Mouse (Mus musculus) heart, postnatal 4 days (tissue): ENCODE measurements around the gene Ctsc. TPM values are rescaled to one million over a fixed set of nuclear protein-coding genes. Genes with fewer than 3 reads are reported as not detected.

Source experiments
- DNase-seq: peaks from one replicate; pipeline ENCODE4 v3.0.0; 2021
- total RNA-seq, 2 experiments: library from RNA; stranded (reverse); gene quantifications; 2 replicates each; pipeline ENCODE4 v1.2.3; 2021

Gene Ctsc
- total RNA-seq, 2 experiments from 2014 or later = 27.2 to 28.5 TPM

DNA sequence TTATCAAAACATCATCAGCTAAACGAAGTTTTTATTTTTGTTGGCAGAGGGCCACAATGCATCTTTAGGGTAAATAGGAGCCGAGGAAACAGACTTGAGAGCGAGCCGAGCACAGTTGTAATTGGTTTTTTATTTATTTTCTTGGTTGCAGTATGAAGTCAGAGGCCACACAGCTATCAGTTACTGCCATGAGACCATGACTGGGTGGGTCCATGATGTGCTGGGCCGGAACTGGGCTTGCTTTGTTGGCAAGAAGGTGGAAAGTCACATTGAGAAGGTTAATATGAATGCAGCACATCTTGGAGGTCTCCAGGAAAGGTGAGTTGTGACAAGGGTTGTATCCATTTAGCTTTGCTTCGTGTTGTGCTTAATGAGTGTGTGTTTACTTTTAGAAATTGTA is 19.0 kb downstream of the Ctsc start:
- DNase-seq = no peak

DNA sequence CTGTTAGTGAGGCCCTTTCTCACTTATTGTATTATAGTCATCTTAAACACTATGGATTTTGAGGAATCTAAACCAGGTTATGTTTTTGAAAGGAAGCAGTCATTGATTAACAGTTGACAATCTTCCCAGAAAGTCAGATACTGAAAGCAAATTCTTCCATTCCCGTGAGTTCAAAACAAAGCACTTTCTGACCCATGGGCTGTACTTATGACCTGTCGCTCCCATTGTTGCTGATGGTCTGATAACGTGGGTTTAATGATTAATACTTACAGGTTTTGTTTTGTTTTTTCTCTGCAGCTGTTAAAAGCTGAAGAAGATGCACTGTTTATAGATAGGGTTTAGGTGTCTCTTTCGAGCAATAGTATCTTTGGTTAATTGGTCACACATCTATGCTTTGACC is 27.9 kb downstream of the Ctsc start:
- DNase-seq = no peak

GRCm38 (mm10) chr7:88306725-88307124 is 28.8 kb downstream of the Ctsc start:
- no peak for DNase-seq

DNA sequence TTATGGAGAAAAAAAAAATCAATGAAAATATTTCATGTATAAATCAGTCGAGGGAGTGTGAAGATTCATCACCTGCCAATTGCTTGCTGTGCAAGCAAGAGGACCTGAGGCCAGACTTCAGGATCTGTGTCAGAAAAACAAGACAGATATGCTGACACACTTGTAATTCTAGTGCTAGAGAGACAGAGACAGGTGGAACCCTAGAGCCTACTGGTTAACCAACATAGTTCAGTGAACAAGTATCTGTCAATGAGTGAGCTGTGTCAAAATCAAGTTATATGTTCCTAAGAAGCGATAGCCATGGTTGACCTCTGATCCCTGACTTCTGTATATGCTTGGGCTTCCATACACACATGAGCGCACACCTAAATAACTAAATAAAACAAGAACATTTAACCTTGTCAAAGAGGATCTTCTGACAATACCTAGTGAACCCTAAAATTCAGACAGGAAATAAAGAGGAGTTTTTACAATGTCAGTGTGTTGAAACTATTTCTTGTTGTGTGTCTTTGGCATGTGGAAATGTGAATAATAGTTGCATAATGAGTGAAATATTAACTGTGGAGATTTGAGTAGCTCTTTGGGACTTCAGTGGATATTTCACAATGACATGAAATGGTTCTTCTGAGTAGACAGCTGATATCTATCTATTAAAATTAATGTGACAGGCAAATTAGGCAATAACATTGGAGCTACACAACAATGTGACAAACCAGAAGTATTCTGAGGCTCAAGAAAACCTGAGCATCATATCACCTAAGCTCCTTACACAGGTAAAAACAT is 32.7 kb downstream of the Ctsc start:
- DNase-seq = no peak

- DNase-seq = no peak
Measured at GRCm38 (mm10) chr7:88316408-88316807, 38.5 kb downstream of the Ctsc start.

DNA sequence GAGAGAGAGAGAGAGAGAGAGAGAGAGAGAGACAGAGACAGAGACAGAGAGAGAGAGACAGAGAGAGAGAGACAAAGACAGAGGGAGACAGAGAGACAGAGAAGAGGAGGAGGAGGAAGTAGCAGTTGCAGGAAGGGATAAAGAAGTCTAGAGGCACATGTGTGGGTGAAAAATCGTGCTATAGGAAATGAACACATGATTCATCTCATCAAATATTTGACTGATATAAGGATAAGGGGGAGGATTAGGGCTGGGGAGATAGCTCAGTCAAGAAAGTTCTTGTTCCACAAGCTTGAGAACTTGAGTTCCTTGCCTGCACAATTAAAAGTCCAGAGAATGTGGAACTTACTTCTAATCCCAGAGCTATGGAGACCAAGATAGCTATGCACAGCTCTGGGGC is 40.6 kb downstream of the Ctsc start:
- DNase-seq = no peak

GRCm38 (mm10) chr7:88318904-88319303 is 41.0 kb downstream of the Ctsc start:
- no peak for DNase-seq

GRCm38 (mm10) chr7:88319414-88320140 is 41.7 kb downstream of the Ctsc start:
- no peak for DNase-seq

DNA sequence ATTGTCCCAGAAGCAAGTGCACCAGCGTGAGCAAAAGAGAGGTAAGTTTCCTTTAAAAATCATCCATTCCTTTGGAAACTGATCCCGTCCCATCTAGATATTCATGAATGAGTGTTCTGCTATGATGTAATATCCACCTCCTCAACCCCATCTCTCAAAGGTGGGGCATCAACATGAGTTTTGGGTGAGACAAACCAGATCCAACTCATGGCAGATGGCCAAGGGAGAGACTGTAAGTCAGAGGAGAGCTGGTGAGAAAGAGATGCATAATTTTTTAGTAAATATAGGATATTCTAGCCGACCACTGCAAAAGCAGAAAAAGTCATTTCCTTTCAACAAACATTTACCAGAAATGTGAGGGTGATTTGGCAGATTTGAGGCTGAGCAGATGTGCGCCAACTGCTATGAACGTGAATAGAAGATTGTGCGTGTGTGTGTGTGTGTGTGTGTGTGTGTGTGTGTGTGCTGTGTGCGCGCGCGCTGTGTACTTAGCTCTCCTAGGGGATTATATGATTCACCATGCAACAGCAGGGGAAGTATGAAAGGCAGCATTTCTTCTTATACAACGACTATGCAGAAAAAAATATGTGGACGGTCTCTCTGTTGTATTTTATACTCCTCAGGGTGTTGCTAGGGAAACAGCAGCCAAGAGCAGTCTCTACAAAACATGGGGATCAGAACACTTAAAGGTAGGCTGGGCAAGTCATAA is 42.9 kb downstream of the Ctsc start:
- peak; percentile 33 for DNase-seq

DNA sequence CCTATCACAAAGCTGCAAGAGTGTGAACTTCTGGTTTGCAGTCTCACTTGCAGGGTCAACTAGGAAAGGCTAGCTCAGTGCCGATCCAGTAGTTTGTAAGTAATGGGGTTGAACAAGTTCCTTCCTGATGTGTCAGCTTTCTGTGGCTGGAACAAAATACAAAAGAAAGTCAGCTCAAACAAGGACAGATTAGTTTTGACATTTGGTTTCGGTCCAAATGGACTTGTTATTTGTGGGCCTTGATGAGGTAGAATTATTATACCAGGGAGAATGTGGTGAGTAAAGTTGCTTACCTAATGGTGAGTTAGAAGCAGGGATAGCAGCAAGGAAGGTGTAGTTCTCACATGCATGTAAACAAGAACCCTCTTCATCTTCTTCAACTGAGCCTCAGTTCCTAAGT is 44.5 kb downstream of the Ctsc start:
- no peak for DNase-seq

GRCm38 (mm10) chr7:88327495-88327894 is 49.6 kb downstream of the Ctsc start:
- DNase-seq = no peak

DNA sequence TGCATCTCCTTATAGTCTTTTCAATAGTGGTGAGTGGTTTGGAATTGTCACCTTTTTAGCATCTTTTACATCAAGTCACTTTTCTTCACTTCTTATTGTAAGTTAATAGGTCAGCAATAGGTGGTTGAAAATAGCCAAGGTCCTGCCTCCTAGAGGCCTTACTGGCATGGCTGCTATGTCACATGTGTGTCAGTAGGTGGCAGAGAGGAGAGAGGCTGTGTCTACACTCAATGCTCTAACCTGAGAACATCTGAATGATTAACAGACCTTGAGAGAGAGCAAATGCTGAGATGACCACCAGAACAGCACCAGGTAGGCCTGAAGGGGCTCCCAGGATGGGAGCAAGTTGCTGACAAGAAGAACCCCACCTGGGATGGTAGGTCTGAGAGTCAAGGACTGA is 65.9 kb downstream of the Ctsc start:
- DNase-seq = peak; percentile 6

GRCm38 (mm10) chr7:88346035-88346434 is 68.2 kb downstream of the Ctsc start:
- no peak for DNase-seq

DNA sequence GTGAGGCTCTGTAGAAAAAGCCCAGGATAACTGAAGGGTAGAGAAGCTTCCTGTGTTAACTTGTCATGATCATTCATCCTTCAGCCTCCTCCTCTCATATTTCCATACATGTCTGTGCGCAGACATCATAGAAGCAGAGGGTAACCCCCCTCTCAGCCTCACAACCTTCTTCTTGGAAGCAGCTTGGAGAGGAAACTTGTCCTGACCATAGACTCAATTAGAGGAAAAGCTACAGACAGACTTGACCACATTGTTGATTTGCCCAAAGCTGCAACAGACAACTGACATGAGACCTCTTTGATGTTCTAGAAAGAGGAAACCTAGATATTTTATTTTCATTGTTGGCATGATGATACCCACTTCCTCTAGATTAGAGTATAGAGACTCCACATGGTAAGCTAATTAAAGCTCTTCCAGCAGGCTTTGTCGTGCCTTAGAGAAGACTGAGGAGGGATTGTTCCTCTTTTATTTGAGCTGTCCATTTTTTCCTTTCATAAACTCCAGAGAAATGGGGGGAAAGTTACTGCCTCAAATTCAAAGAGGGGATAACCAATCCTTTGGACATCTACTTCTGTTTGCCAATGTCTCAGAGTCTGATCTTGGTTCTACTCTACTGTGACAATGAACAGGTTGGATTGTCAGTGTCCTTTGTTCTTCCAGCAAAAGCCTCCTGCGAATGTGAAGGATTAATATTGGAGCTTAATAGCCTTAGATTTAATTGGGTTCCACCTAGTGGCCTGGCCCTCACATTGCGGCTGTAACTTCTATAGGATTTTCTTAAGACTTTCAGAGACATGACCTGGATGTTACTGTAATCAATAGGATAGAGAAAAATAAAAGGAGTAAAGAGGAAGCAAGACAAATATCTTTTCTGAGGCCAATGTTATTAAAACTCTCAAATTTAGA is 79.2 kb downstream of the Ctsc start:
- peak; percentile 14 for DNase-seq

- no peak for DNase-seq
Measured at GRCm38 (mm10) chr7:88358042-88358878, 80.4 kb downstream of the Ctsc start.

Other genes starting within 250 kb of the Ctsc start
- gene Rab38, start 152.2 kb downstream of the Ctsc start, total RNA-seq = under 1 TPM in 1 of 2 experiments, not detected in 1; 0.61 TPM